Mouse (Mus musculus) thymus, postnatal 0 days (tissue): ENCODE data around the gene Fkbp8. TPM values are rescaled to one million over a fixed set of nuclear protein-coding genes. Genes with fewer than 3 reads are reported as not detected.

Source experiments
- DNase-seq: peaks from one replicate; pipeline ENCODE4 v3.0.0-alpha.2; 2015; ENCODE audit warnings: low spot score
- polyA plus RNA-seq: library from polyadenylated mRNA; unstranded; fragments of >200 nt; fragmentation: Nextera tagmentation; extraction: Ambion mirVana; gene quantifications from 2 replicates; pipeline ENCODE4 v1.2.1, GENCODE M21; 2015

The Fkbp8 gene
- polyA plus RNA-seq: 309 and 319 TPM in 2 replicates

- peak; percentile 97 for DNase-seq
These were observed at the start of gene Fkbp8, which contains the start of gene Kxd1 for GRCm38 (mm10) chr8:70527512-70528181. TSS of gene Fkbp8 (plus strand) at chr8:70527724. TSS of gene Kxd1 (minus strand) at chr8:70527956.

- no peak for DNase-seq
These were observed 45.6 kb upstream of the Fkbp8 start for GRCm38 (mm10) chr8:70481908-70482307.

- DNase-seq: no peak
These were observed 44.6 kb upstream of the Fkbp8 start for GRCm38 (mm10) chr8:70482943-70483342.

GRCm38 (mm10) chr8:70486191-70486681, 41.3 kb upstream of the Fkbp8 start:
- DNase-seq: no peak

GRCm38 (mm10) chr8:70486941-70487520, 40.5 kb upstream of the Fkbp8 start, which contains the start of gene Tmem59l:
TSS of gene Tmem59l (minus strand) at chr8:70487358.
- DNase-seq: no peak

GRCm38 (mm10) chr8:70487993-70488796, 39.3 kb upstream of the Fkbp8 start:
- DNase-seq: peak; percentile 35

GRCm38 (mm10) chr8:70488931-70489470, 38.5 kb upstream of the Fkbp8 start:
- DNase-seq: no peak

GRCm38 (mm10) chr8:70489576-70489975, 37.9 kb upstream of the Fkbp8 start:
- no peak for DNase-seq

- DNase-seq: no peak
These were observed 37.3 kb upstream of the Fkbp8 start for GRCm38 (mm10) chr8:70490061-70490879.

- no peak for DNase-seq
These were observed 36.5 kb upstream of the Fkbp8 start for GRCm38 (mm10) chr8:70490880-70491495.

GRCm38 (mm10) chr8:70492664-70493640, 34.6 kb upstream of the Fkbp8 start, which contains the start of gene Crlf1:
TSS of gene Crlf1 (plus strand) at chr8:70493158.
- DNase-seq: no peak

GRCm38 (mm10) chr8:70493692-70494415, 33.7 kb upstream of the Fkbp8 start:
- no peak for DNase-seq

GRCm38 (mm10) chr8:70494416-70494945, 33.0 kb upstream of the Fkbp8 start:
- DNase-seq: no peak

- DNase-seq: no peak
These were observed 32.3 kb upstream of the Fkbp8 start for GRCm38 (mm10) chr8:70495001-70495770.

- DNase-seq: no peak
These were observed 31.8 kb upstream of the Fkbp8 start for GRCm38 (mm10) chr8:70495771-70496062.

- DNase-seq: peak; percentile 61
These were observed 26.9 kb upstream of the Fkbp8 start for GRCm38 (mm10) chr8:70500386-70501301.
